Mouse (Mus musculus) stomach, postnatal 0 days (tissue): ENCODE measurements at regions not wholly inside any gene's neighbourhood (a gene's known extent, or its start where the extent isn't known, plus 50 kb on each side); places are given as distances from the start of the nearest gene placed in this dataset.

Source experiments
- ATAC-seq: fragments of 200-750 bp; cut with Nextera tagmentation; 2 replicates; pipeline ENCODE4 v1.8.0; 2017; ENCODE audit not compliant: low FRiP score, low TSS enrichment
- DNase-seq: peaks from one replicate; pipeline ENCODE4 v3.0.0-alpha.2; 2016; ENCODE audit warnings: low spot score
- H3K27ac ChIP-seq: fragments of 300-500 bp; sonication (generic); replicated peaks from 2 replicates; pipeline ENCODE4 v1.5.1; 2014; ENCODE audit warnings: mild to moderate bottlenecking, control low read depth
- H3K27me3 ChIP-seq: fragments of 300-500 bp; sonication (generic); 2 replicates; pipeline ENCODE4 v1.6.1; 2014; ENCODE audit warnings: low read length; ENCODE audit not compliant: control insufficient read depth, insufficient read depth
- H3K36me3 ChIP-seq: fragments of 300-500 bp; sonication (generic); 2 replicates; pipeline ENCODE4 v1.6.1; 2014; ENCODE audit warnings: low read length, mixed read lengths; ENCODE audit not compliant: control insufficient read depth, insufficient read depth
- H3K4me1 ChIP-seq: fragments of 300-500 bp; sonication (generic); replicated peaks from 2 replicates; pipeline ENCODE4 v1.6.1; 2014; ENCODE audit warnings: antibody characterized with exemption; ENCODE audit not compliant: control insufficient read depth, insufficient read depth
- H3K4me2 ChIP-seq: fragments of 300-500 bp; sonication (generic); replicated peaks from 2 replicates; pipeline ENCODE4 v1.6.1; 2014; ENCODE audit warnings: low read depth, mild to moderate bottlenecking, control low read depth, moderate library complexity
- H3K4me3 ChIP-seq: fragments of 300-500 bp; sonication (generic); 2 replicates; pipeline ENCODE4 v1.5.1; 2014; ENCODE audit warnings: low read depth, low read length, control low read depth
- H3K9ac ChIP-seq: fragments of 300-500 bp; sonication (generic); 2 replicates; pipeline ENCODE4 v1.6.1; 2014; ENCODE audit warnings: mild to moderate bottlenecking, low read length, control low read depth, mixed read lengths
- H3K9me3 ChIP-seq: fragments of 300-500 bp; sonication (generic); 2 replicates; pipeline ENCODE4 v1.6.1; 2016; ENCODE audit warnings: low read length; ENCODE audit not compliant: control insufficient read depth
- CTCF ChIP-seq: IDR thresholded peaks from 2 replicates; pipeline ENCODE4 v1.5.1; 2016; ENCODE audit warnings: antibody characterized with exemption, low read depth, mild to moderate bottlenecking, moderate library complexity
- EP300 ChIP-seq: optimal IDR thresholded peaks from 2 replicates; pipeline ENCODE3; 2016; ENCODE audit warnings: antibody characterized with exemption
- WGBS: fragments of 180-500 bp; shearing (Covaris S2); extraction: QIAGEN DNeasy Blood & Tissue Kit; methylation state at CpG from one replicate; pipeline ENCODE4 v1.1.7; 2014; 5-methylcytosine and 5-hydroxymethylcytosine counted together

- Histone ChIP-seq H3K4me2 (no peak overlapping the region), H3K36me3 (no peaks in the 10 kb centered on the region), H3K27ac (no peak overlapping the region), H3K4me3 (no peak overlapping the region), H3K9me3 (no peaks in the 10 kb centered on the region), H3K9ac (no peak overlapping the region), H3K4me1 (no peaks in the 10 kb centered on the region), H3K27me3 (peaks cover 16% of the 10 kb centered on the region; the same call in 1 of the 2 replicates)
- TF ChIP-seq EP300: no peak
- no peak for TF ChIP-seq CTCF
- 37% methylated on average over 7 of the region's 7 CpGs for WGBS
- no peak for ATAC-seq
- no peak for DNase-seq
Measured at GRCm38 (mm10) chr9:69667064-69667533, 93.6 kb downstream of the Foxb1 start.

GRCm38 (mm10) chr9:69664201-69664600 is 96.5 kb downstream of the Foxb1 start:
- Histone ChIP-seq H3K9me3 (no peaks in the 10 kb centered on the region), H3K9ac (no peak overlapping the region), H3K4me3 (no peak overlapping the region), H3K4me2 (no peak overlapping the region), H3K36me3 (no peaks in the 10 kb centered on the region), H3K27me3 (peaks cover 9% of the 10 kb centered on the region; the same call in 1 of the 2 replicates), H3K4me1 (no peaks in the 10 kb centered on the region), H3K27ac (no peak overlapping the region)
- no peak for ATAC-seq
- no peak for DNase-seq
- 76% methylated on average over 3 of the region's 3 CpGs for WGBS
- TF ChIP-seq EP300 (no peak), CTCF (no peak)

GRCm38 (mm10) chr9:69662394-69662793 is 98.3 kb downstream of the Foxb1 start:
- Histone ChIP-seq H3K9me3 (no peaks in the 10 kb centered on the region), H3K4me3 (no peak overlapping the region), H3K27ac (no peak overlapping the region), H3K9ac (no peak overlapping the region), H3K27me3 (0 out of 2 replicates have a peak, but pooled peaks cover 2% of the 10 kb centered on the region), H3K4me1 (no peaks in the 10 kb centered on the region), H3K36me3 (no peaks in the 10 kb centered on the region), H3K4me2 (no peak overlapping the region)
- peak; percentile 69 for TF ChIP-seq CTCF
- no peak for TF ChIP-seq EP300
- WGBS: 35% methylated on average over 5 of the region's 5 CpGs
- no peak for ATAC-seq
- no peak for DNase-seq

GRCm38 (mm10) chr9:69658276-69658675 is 102.5 kb downstream of the Foxb1 start:
- H3K9ac ChIP-seq: no peak overlapping the region
- ATAC-seq: no peak
- H3K4me1 ChIP-seq: no peaks in the 10 kb centered on the region
- WGBS: 94% methylated on average over 4 of the region's 4 CpGs
- no peak overlapping the region for H3K4me3 ChIP-seq
- no peak for DNase-seq
- no peaks in the 10 kb centered on the region for H3K36me3 ChIP-seq
- no peaks in the 10 kb centered on the region for H3K27me3 ChIP-seq
- H3K4me2 ChIP-seq: no peak overlapping the region
- no peak overlapping the region for H3K27ac ChIP-seq
- H3K9me3 ChIP-seq: no peaks in the 10 kb centered on the region
- TF ChIP-seq EP300: no peak
- no peak for TF ChIP-seq CTCF

- H3K27me3 ChIP-seq: no peaks in the 10 kb centered on the region
- TF ChIP-seq EP300: no peak
- no peak for TF ChIP-seq CTCF
- H3K27ac ChIP-seq: no peak overlapping the region
- no peak overlapping the region for H3K4me2 ChIP-seq
- H3K4me1 ChIP-seq: no peaks in the 10 kb centered on the region
- ATAC-seq (no peak), DNase-seq (no peak)
- WGBS: 51% methylated on average over 6 of the region's 6 CpGs
- H3K9ac ChIP-seq: no peak overlapping the region
- H3K9me3 ChIP-seq: no peaks in the 10 kb centered on the region
- no peaks in the 10 kb centered on the region for H3K36me3 ChIP-seq
- no peak overlapping the region for H3K4me3 ChIP-seq
Measured at GRCm38 (mm10) chr9:69656053-69656452, 104.7 kb downstream of the Foxb1 start.

- DNase-seq (no peak), ATAC-seq (no peak)
- Histone ChIP-seq H3K4me2 (no peak overlapping the region), H3K4me3 (no peak overlapping the region), H3K4me1 (no peaks in the 10 kb centered on the region), H3K27me3 (no peaks in the 10 kb centered on the region), H3K36me3 (no peaks in the 10 kb centered on the region), H3K9ac (no peak overlapping the region), H3K9me3 (no peaks in the 10 kb centered on the region), H3K27ac (no peak overlapping the region)
- 36% methylated on average over 4 of the region's 4 CpGs for WGBS
- TF ChIP-seq EP300 (no peak), CTCF (no peak)
Measured at GRCm38 (mm10) chr9:69652106-69652505, 108.6 kb downstream of the Foxb1 start.
